Mouse (Mus musculus) hindbrain, embryonic 11.5 days (tissue): ENCODE measurements around the gene Slc35e4. TPM values are rescaled to one million over a fixed set of nuclear protein-coding genes. Genes with fewer than 3 reads are reported as not detected.

Source experiments
- polyA plus RNA-seq: library from polyadenylated mRNA; unstranded; fragments of >200 nt; fragmentation: Nextera tagmentation; extraction: Ambion mirVana; gene quantifications from 2 replicates; pipeline ENCODE4 v1.2.1, GENCODE M21; 2014

The Slc35e4 gene
- polyA plus RNA-seq, 1 experiment from 2014 or later: 4.4 TPM

Other genes starting within 250 kb of the Slc35e4 start
- 1.5 and 1.8 TPM in 2 replicates for gene Osbp2, start 50.8 kb downstream of the Slc35e4 start, polyA plus RNA-seq
- 0.27 and 1.2 TPM in 2 replicates for gene 4921536K21Rik, start 19.6 kb downstream of the Slc35e4 start, polyA plus RNA-seq
- 21.6 and 28.0 TPM in 2 replicates for gene Dusp18, start 19.4 kb downstream of the Slc35e4 start, polyA plus RNA-seq
- gene Tcn2, start 17.5 kb upstream of the Slc35e4 start, polyA plus RNA-seq: 32.8 and 38.8 TPM in 2 replicates
- gene Pes1, start 49.3 kb upstream of the Slc35e4 start, polyA plus RNA-seq: 65.7 and 71.9 TPM in 2 replicates
- gene 4930556J24Rik, start 62.1 kb upstream of the Slc35e4 start, polyA plus RNA-seq: 0.17 and 0.19 TPM in 2 replicates
- 1.4 and 1.5 TPM in 2 replicates for gene Gal3st1, start 69.0 kb upstream of the Slc35e4 start, polyA plus RNA-seq
- gene Sec14l4, start 116.8 kb upstream of the Slc35e4 start, polyA plus RNA-seq: not detected in 2 replicates
- gene Sec14l3, start 150.2 kb upstream of the Slc35e4 start, polyA plus RNA-seq: not detected in 2 replicates
- 5.7 and 6.2 TPM in 2 replicates for gene Mtfp1, start 180.8 kb upstream of the Slc35e4 start, polyA plus RNA-seq
- gene Sec14l2, start 208.8 kb upstream of the Slc35e4 start, polyA plus RNA-seq: 1.7 and 2.1 TPM in 2 replicates
- 24.8 and 31.8 TPM in 2 replicates for gene Rnf215, start 220.5 kb upstream of the Slc35e4 start, polyA plus RNA-seq
- gene Ccdc157, start 245.6 kb upstream of the Slc35e4 start, polyA plus RNA-seq: 2.7 and 3.5 TPM in 2 replicates
- 80.7 and 81.1 TPM in 2 replicates for gene Sf3a1, start 245.7 kb upstream of the Slc35e4 start, polyA plus RNA-seq